Mouse (Mus musculus) ES-Bruce4 (cell line): Measurements from ENCODE around the gene Mx1.

Experiments
- CTCF ChIP-seq: IDR thresholded peaks from one replicate; pipeline ENCODE4 v1.8.1; 2011; ENCODE audit warnings: low read depth, low read length
- POLR2A ChIP-seq: IDR thresholded peaks from one replicate; pipeline ENCODE4 v1.8.1; 2011; ENCODE audit warnings: low read length; ENCODE audit not compliant: insufficient read depth

- TF ChIP-seq POLR2A, result no peak
- no peak for TF ChIP-seq CTCF
Measured at GRCm38 (mm10) chr16:97405476-97406012, 57.2 kb downstream of the Mx1 start.
